Mouse (Mus musculus): Measurements from ENCODE around the gene Mmp15. TPM values are rescaled to one million over a fixed set of nuclear protein-coding genes. Genes with fewer than 3 reads are reported as not detected.

The Mmp15 gene
- polyA plus RNA-seq (2012; rRNA removed): 0.71 and 0.82 TPM in 2 replicates

GRCm38 (mm10) chr8:95352151-95352870 lies at the start of gene Mmp15:
Gene Mmp15 (plus strand): TSS chr8:95352268.

GRCm38 (mm10) chr8:95306431-95306830 lies 45.6 kb upstream of the Mmp15 start, which contains the start of gene Cngb1:
Gene Cngb1 (minus strand): TSS chr8:95306585.

DNA sequence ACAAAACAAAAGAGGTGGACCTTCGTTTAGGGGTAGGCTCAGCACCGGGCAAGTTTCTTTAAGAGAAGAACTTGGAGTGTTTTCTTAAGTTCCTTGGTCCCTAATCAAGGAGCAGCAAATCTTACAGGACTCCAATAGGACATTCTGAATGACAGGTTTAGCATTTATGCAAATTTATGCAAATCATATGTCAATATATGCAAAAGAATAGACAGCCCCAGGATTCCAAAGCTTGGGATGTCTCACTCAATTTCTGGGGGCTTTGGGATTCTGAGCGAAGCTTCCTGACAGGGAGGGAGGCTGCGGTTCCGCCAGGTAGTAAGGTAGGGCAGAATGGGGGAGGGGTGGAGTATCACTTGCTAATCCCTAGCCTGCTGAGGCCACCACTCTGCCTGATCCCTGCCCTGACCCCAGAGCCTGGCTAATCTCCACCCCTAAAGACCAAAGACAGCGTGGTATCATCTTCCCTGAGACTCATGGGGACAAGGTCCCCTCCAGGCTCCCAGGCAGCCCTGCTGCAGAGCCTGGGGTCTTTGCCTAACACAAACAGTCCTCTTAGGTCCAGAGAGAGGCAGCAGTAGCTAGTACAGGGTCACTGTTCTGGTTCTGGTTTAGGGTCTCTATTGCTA lies 41.6 kb upstream of the Mmp15 start, which contains the start of gene Tepp:
Gene Tepp, plus strand, starts transcription at position 225 of the 629 bp plus-strand sequence.

GRCm38 (mm10) chr8:95331720-95332436 lies 20.2 kb upstream of the Mmp15 start, which contains the start of the genes Zfp319 and Usb1:
Gene Zfp319 (minus strand): TSS chr8:95331950.
Gene Usb1 (plus strand): TSS chr8:95332284.

Other genes starting within 250 kb of the Mmp15 start
- 8.7 and 12.1 TPM in 2 replicates for gene Kifc3, start 149.5 kb upstream of the Mmp15 start, polyA plus RNA-seq (2012; rRNA removed)
- 0.36 and 0.58 TPM in 2 replicates for gene Cngb1, start 45.7 kb upstream of the Mmp15 start, polyA plus RNA-seq (2012; rRNA removed)
- gene Tepp, start 41.7 kb upstream of the Mmp15 start, polyA plus RNA-seq (2012; rRNA removed): not detected in 2 replicates
- gene Zfp319, start 20.3 kb upstream of the Mmp15 start, polyA plus RNA-seq (2012; rRNA removed): 1.2 TPM in 2 replicates
- gene Usb1, start 20.0 kb upstream of the Mmp15 start, polyA plus RNA-seq (2012; rRNA removed): 11.7 and 12.8 TPM in 2 replicates
- 29.0 and 29.5 TPM in 2 replicates for gene Cfap20, start 82.6 kb downstream of the Mmp15 start, polyA plus RNA-seq (2012; rRNA removed)
- gene Csnk2a2, start 137.8 kb downstream of the Mmp15 start, polyA plus RNA-seq (2012; rRNA removed): 10.4 and 10.6 TPM in 2 replicates
- gene Ccdc113, start 181.8 kb downstream of the Mmp15 start, polyA plus RNA-seq (2012; rRNA removed): 0.02 TPM in 1 of 2 replicates, not detected in the other
- not detected in 2 replicates for gene Prss54, start 224.1 kb downstream of the Mmp15 start, polyA plus RNA-seq (2012; rRNA removed)

Data from liver, embryonic 18 days (tissue).